Mouse (Mus musculus) heart, embryonic 16.5 days (tissue): Measurements from ENCODE around the gene Pdcl2. TPM values are rescaled to one million over a fixed set of nuclear protein-coding genes. Genes with fewer than 3 reads are reported as not detected.
A peak's percentile ranks its signal among the peaks of the same experiment; 100 is the strongest.

ENCODE experiments used
- ATAC-seq: fragments of 200-750 bp; cut with Nextera tagmentation; replicated peaks from 2 replicates; pipeline ENCODE4 v1.8.0; 2017; ENCODE audit warnings: moderate number of reproducible peaks; ENCODE audit not compliant: insufficient read depth, low FRiP score; ENCODE audit errors: extremely low read depth
- H3K27ac ChIP-seq: fragments of 300-500 bp; sonication (generic); 2 replicates; pipeline ENCODE4 v1.5.1; 2014; ENCODE audit warnings: mild to moderate bottlenecking, low read length, control low read depth, moderate library complexity
- H3K27me3 ChIP-seq: fragments of 300-500 bp; sonication (generic); 2 replicates; pipeline ENCODE4 v1.6.1; 2014; ENCODE audit warnings: low read length, mixed read lengths; ENCODE audit not compliant: control insufficient read depth, insufficient read depth
- H3K36me3 ChIP-seq: fragments of 300-500 bp; sonication (generic); 2 replicates; pipeline ENCODE4 v1.6.1; 2014; ENCODE audit not compliant: control insufficient read depth, insufficient read depth
- H3K4me1 ChIP-seq: fragments of 300-500 bp; sonication (generic); 2 replicates; pipeline ENCODE4 v1.6.1; 2014; ENCODE audit warnings: low read length, mixed read lengths; ENCODE audit not compliant: control insufficient read depth, insufficient read depth
- H3K4me2 ChIP-seq: fragments of 300-500 bp; sonication (generic); 2 replicates; pipeline ENCODE4 v1.6.1; 2014; ENCODE audit warnings: low read depth, mild to moderate bottlenecking, control low read depth, low read length
- H3K4me3 ChIP-seq: fragments of 300-500 bp; sonication (generic); 2 replicates; pipeline ENCODE4 v1.5.1; 2014; ENCODE audit warnings: mild to moderate bottlenecking, control low read depth, low read length
- H3K9ac ChIP-seq: fragments of 300-500 bp; sonication (generic); 2 replicates; pipeline ENCODE4 v1.6.1; 2014; ENCODE audit warnings: low read length, control low read depth
- H3K9me3 ChIP-seq: fragments of 300-500 bp; sonication (generic); replicated peaks from 2 replicates; pipeline ENCODE4 v1.6.1; 2016; ENCODE audit warnings: low read length; ENCODE audit not compliant: control insufficient read depth
- WGBS: fragments of 180-500 bp; shearing (Covaris S2); extraction: QIAGEN DNeasy Blood & Tissue Kit; methylation state at CpG from one replicate; pipeline ENCODE4 v1.1.7; 2014; 5-methylcytosine and 5-hydroxymethylcytosine counted together
- polyA plus RNA-seq: library from polyadenylated mRNA; unstranded; fragments of >200 nt; fragmentation: Nextera tagmentation; extraction: Ambion mirVana; gene quantifications from 2 replicates; pipeline ENCODE4 v1.2.1, GENCODE M21; 2015

The Pdcl2 gene
- polyA plus RNA-seq, 1 experiment from 2014 or later = not detected

GRCm38 (mm10) chr5:76305616-76306015, 25.3 kb downstream of the Pdcl2 start:
- H3K27me3 ChIP-seq = no peaks in the 10 kb centered on the region
- H3K4me1 ChIP-seq = peaks cover 9% of the 10 kb centered on the region
- no peaks in the 10 kb centered on the region for H3K9me3 ChIP-seq
- H3K36me3 ChIP-seq = no peaks in the 10 kb centered on the region
- WGBS = 12% methylated on average over 8 of the region's 8 CpGs
- peak overlapping the region; percentile 40; the same call in 1 of the 2 replicates for H3K9ac ChIP-seq
- H3K4me2 ChIP-seq = peak overlapping the region; percentile 92
- H3K4me3 ChIP-seq = peak overlapping the region; percentile 73
- no peak overlapping the region for H3K27ac ChIP-seq
- ATAC-seq = no peak

- Histone ChIP-seq H3K4me1 (peaks cover 9% of the 10 kb centered on the region), H3K9me3 (no peaks in the 10 kb centered on the region), H3K4me3 (peak within 1 kb of the TSS; percentile 73), H3K27me3 (no peaks in the 10 kb centered on the region), H3K9ac (peak within 1 kb of the TSS; percentile 85), H3K4me2 (peak within 1 kb of the TSS; percentile 92), H3K36me3 (no peaks in the 10 kb centered on the region), H3K27ac (peak within 1 kb of the TSS; percentile 96)
- WGBS = under 1% methylated on average over 100 of the region's 104 CpGs
- peak; percentile 88 for ATAC-seq
Measured at GRCm38 (mm10) chr5:76304452-76305341, 26.3 kb downstream of the Pdcl2 start, which contains the start of gene Clock. Gene Clock (minus strand): TSS chr5:76304792.

- H3K9me3 ChIP-seq = no peaks in the 10 kb centered on the region
- H3K9ac ChIP-seq = peak overlapping the region; percentile 85
- H3K27me3 ChIP-seq = no peaks in the 10 kb centered on the region
- WGBS = under 1% methylated on average over 74 of the region's 100 CpGs
- no peaks in the 10 kb centered on the region for H3K36me3 ChIP-seq
- peak overlapping the region; percentile 96 for H3K27ac ChIP-seq
- peak; percentile 84 for ATAC-seq
- H3K4me1 ChIP-seq = peaks cover 9% of the 10 kb centered on the region
- H3K4me2 ChIP-seq = peak overlapping the region; percentile 92
- peak overlapping the region; percentile 73 for H3K4me3 ChIP-seq
Measured at GRCm38 (mm10) chr5:76303745-76304451, 27.1 kb downstream of the Pdcl2 start.

- no peaks in the 10 kb centered on the region for H3K27me3 ChIP-seq
- H3K27ac ChIP-seq = peak overlapping the region; percentile 96
- no peak for ATAC-seq
- peak overlapping the region; percentile 73 for H3K4me3 ChIP-seq
- H3K4me1 ChIP-seq = peaks cover 9% of the 10 kb centered on the region
- peak overlapping the region; percentile 92 for H3K4me2 ChIP-seq
- 5% methylated on average over 11 of the region's 11 CpGs for WGBS
- no peaks in the 10 kb centered on the region for H3K36me3 ChIP-seq
- peak overlapping the region; percentile 85 for H3K9ac ChIP-seq
- no peaks in the 10 kb centered on the region for H3K9me3 ChIP-seq
Measured at GRCm38 (mm10) chr5:76303379-76303744, 27.6 kb downstream of the Pdcl2 start.

GRCm38 (mm10) chr5:76302009-76302408, 28.9 kb downstream of the Pdcl2 start:
- Histone ChIP-seq H3K4me1 (peaks cover 9% of the 10 kb centered on the region), H3K4me2 (no peak overlapping the region), H3K9me3 (no peaks in the 10 kb centered on the region), H3K9ac (no peak overlapping the region), H3K4me3 (no peak overlapping the region), H3K27ac (no peak overlapping the region), H3K36me3 (no peaks in the 10 kb centered on the region), H3K27me3 (no peaks in the 10 kb centered on the region)
- 83% methylated on average over 2 of the region's 2 CpGs for WGBS
- ATAC-seq = no peak

- Histone ChIP-seq H3K4me1 (peaks cover 4% of the 10 kb centered on the region; the same call in 1 of the 2 replicates), H3K27me3 (no peaks in the 10 kb centered on the region), H3K9me3 (no peaks in the 10 kb centered on the region), H3K27ac (no peak overlapping the region), H3K4me2 (no peak overlapping the region), H3K36me3 (no peaks in the 10 kb centered on the region), H3K9ac (no peak overlapping the region), H3K4me3 (no peak overlapping the region)
- WGBS = 73% methylated on average over 8 of the region's 8 CpGs
- no peak for ATAC-seq
Measured at GRCm38 (mm10) chr5:76289234-76289691, 41.7 kb downstream of the Pdcl2 start.

- H3K4me1 ChIP-seq = peaks cover 4% of the 10 kb centered on the region; the same call in 1 of the 2 replicates
- H3K27me3 ChIP-seq = no peaks in the 10 kb centered on the region
- no peak overlapping the region for H3K27ac ChIP-seq
- H3K36me3 ChIP-seq = no peaks in the 10 kb centered on the region
- no peak overlapping the region for H3K9ac ChIP-seq
- H3K4me2 ChIP-seq = no peak overlapping the region
- no peak for ATAC-seq
- WGBS = 97% methylated on average over 3 of the region's 3 CpGs
- H3K9me3 ChIP-seq = no peaks in the 10 kb centered on the region
- H3K4me3 ChIP-seq = no peak overlapping the region
Measured at GRCm38 (mm10) chr5:76288256-76288655, 42.7 kb downstream of the Pdcl2 start.

GRCm38 (mm10) chr5:76287062-76287461, 43.9 kb downstream of the Pdcl2 start:
- ATAC-seq = no peak
- no peak overlapping the region for H3K27ac ChIP-seq
- WGBS = 72% methylated on average over 5 of the region's 5 CpGs

GRCm38 (mm10) chr5:76285699-76286098, 45.3 kb downstream of the Pdcl2 start:
- WGBS = 78% methylated on average over 4 of the region's 4 CpGs

More at GRCm38 (mm10) chr5:76287062-76287461, 43.9 kb downstream of the Pdcl2 start:
- Histone ChIP-seq H3K9me3 (no peaks in the 10 kb centered on the region), H3K4me3 (no peak overlapping the region), H3K4me1 (peaks cover 4% of the 10 kb centered on the region; the same call in 1 of the 2 replicates), H3K4me2 (no peak overlapping the region), H3K27me3 (no peaks in the 10 kb centered on the region), H3K36me3 (no peaks in the 10 kb centered on the region), H3K9ac (no peak overlapping the region)

More at GRCm38 (mm10) chr5:76285699-76286098, 45.3 kb downstream of the Pdcl2 start:
- Histone ChIP-seq H3K4me1 (peaks cover 4% of the 10 kb centered on the region; the same call in 1 of the 2 replicates), H3K36me3 (no peaks in the 10 kb centered on the region), H3K9ac (no peak overlapping the region), H3K9me3 (no peaks in the 10 kb centered on the region), H3K27me3 (no peaks in the 10 kb centered on the region), H3K4me3 (no peak overlapping the region), H3K27ac (no peak overlapping the region), H3K4me2 (no peak overlapping the region)
- no peak for ATAC-seq
